Mouse (Mus musculus): ENCODE measurements around the gene Pllp. TPM values are rescaled to one million over a fixed set of nuclear protein-coding genes. Genes with fewer than 3 reads are reported as not detected.

The Pllp gene
- polyA plus RNA-seq, 1 experiment from 2014 or later = 3.4 TPM

DNA sequence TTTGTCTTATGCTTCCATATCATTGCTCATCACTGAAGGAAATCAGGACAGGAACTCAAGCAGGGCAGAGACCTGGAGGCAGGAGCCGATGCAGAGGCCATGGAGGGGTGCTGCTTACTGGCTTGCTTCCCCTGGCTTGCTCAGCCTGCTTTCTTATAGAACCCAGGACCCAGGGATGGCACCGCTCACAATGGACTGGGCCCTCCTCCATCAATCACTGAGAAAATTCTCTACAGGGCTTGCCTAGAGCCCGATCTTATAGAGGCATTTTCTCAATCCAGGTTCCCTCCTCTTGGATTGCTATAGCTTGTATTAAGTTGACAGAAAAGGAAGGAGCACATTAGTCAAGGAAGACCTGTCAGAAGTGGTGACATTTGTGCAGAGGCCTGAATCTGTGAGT lies 488 bp upstream of the Pllp start:
- H3K27me3 ChIP-seq (ENCODE audit: control insufficient read depth, insufficient read depth, low read depth, low read length) = peaks cover 45% of the 10 kb centered on the region
- H3K4me2 ChIP-seq (ENCODE audit: low read length) = peak overlapping the region; percentile 81
- peak overlapping the region; percentile 50 for H3K4me3 ChIP-seq (ENCODE audit: low read depth, low read length)
- WGBS = 62% methylated on average over 3 of the region's 3 CpGs
- peaks cover 12% of the 10 kb centered on the region; the same call in 1 of the 2 replicates for H3K4me1 ChIP-seq (ENCODE audit: control insufficient read depth, insufficient read depth, low read length)
- ATAC-seq = no peak
- H3K27ac ChIP-seq (ENCODE audit: low read length) = no peak overlapping the region
- H3K36me3 ChIP-seq (ENCODE audit: control insufficient read depth, insufficient read depth, low read length) = no peaks in the 10 kb centered on the region
- H3K9ac ChIP-seq (ENCODE audit: low read depth, low read length) = no peak overlapping the region
- no peaks in the 10 kb centered on the region for H3K9me3 ChIP-seq (replicated peaks; ENCODE audit: control insufficient read depth, low read length, poor library complexity, severe bottlenecking)

DNA sequence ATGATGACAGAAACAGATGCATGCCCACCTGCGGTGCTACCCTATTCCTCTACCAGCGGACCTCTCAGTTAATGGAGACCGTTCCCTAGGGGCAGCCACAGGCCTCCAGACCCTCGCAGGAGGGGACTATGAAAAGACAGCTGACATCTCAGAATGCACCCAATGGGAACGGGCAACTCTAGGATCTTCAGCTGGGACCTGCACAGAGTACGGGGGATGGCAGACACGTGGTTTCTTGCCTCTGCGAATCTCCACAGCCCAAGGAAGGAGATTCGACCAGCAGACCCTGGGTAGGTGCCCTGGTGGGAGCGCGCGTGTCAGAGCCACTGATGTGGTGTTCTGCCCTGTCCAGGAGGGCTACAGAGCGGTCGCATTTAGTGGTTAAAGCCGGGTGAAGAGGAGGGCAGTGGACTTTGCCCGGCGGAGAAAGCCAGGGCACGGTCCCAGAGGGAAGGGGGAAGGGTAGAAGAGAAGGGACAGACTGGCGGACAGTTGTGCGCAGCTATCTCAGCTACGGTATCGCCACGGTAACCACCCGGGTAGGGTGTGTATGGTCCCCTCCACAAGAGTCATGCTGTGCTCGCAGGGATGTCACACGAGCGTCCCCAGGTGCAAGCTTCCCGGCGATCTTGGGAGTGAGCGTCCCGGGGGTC lies 611 bp downstream of the Pllp start:
- peak overlapping the region; percentile 81 for H3K4me2 ChIP-seq (ENCODE audit: low read length)
- no peaks in the 10 kb centered on the region for H3K9me3 ChIP-seq (replicated peaks; ENCODE audit: control insufficient read depth, low read length, poor library complexity, severe bottlenecking)
- peak overlapping the region; percentile 50 for H3K4me3 ChIP-seq (ENCODE audit: low read depth, low read length)
- WGBS = under 1% methylated on average over 31 of the region's 31 CpGs
- H3K27ac ChIP-seq (ENCODE audit: low read length) = no peak overlapping the region
- H3K27me3 ChIP-seq (ENCODE audit: control insufficient read depth, insufficient read depth, low read depth, low read length) = peaks cover 45% of the 10 kb centered on the region
- peaks cover 12% of the 10 kb centered on the region; the same call in 1 of the 2 replicates for H3K4me1 ChIP-seq (ENCODE audit: control insufficient read depth, insufficient read depth, low read length)
- H3K36me3 ChIP-seq (ENCODE audit: control insufficient read depth, insufficient read depth, low read length) = no peaks in the 10 kb centered on the region
- peak overlapping the region; percentile 61 for H3K9ac ChIP-seq (ENCODE audit: low read depth, low read length)
- ATAC-seq = peak; percentile 49

- Histone ChIP-seq H3K9ac (ENCODE audit: low read depth, low read length) (no peak overlapping the region), H3K27ac (ENCODE audit: low read length) (no peak overlapping the region), H3K4me2 (ENCODE audit: low read length) (no peak overlapping the region), H3K4me3 (ENCODE audit: low read depth, low read length) (no peak overlapping the region; the same call in 1 of the 2 replicates), H3K27me3 (ENCODE audit: control insufficient read depth, insufficient read depth, low read depth, low read length) (peaks cover 45% of the 10 kb centered on the region), H3K9me3 (replicated peaks; ENCODE audit: control insufficient read depth, low read length, poor library complexity, severe bottlenecking) (no peaks in the 10 kb centered on the region), H3K4me1 (ENCODE audit: control insufficient read depth, insufficient read depth, low read length) (peaks cover 12% of the 10 kb centered on the region; the same call in 1 of the 2 replicates), H3K36me3 (ENCODE audit: control insufficient read depth, insufficient read depth, low read length) (no peaks in the 10 kb centered on the region)
- WGBS = 4% methylated on average over 6 of the region's 6 CpGs
- ATAC-seq = no peak
Observed at GRCm38 (mm10) chr8:94694701-94695100, 1.4 kb downstream of the Pllp start.

DNA sequence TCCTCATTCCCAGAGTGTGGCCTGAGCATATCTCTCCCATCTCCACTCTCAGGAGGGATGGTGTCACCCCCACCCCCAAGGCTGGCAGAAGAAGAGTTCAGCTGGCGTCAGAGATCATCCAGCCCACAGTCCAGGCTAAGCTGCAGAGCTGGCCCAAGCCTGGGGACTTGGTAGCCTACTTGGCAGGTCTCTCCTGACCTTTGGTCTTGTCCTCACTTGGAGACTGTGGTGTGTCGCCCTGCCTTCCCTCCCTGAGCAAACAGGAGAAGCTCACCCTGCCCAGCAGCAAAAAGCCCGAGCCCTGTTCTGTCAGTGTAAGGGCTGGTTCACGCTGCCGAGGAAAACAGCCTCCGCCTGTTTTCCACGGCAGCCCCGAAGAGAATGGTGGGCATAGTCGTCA lies 10.1 kb downstream of the Pllp start:
- no peaks in the 10 kb centered on the region for H3K36me3 ChIP-seq (ENCODE audit: control insufficient read depth, insufficient read depth, low read length)
- H3K9me3 ChIP-seq (replicated peaks; ENCODE audit: control insufficient read depth, low read length, poor library complexity, severe bottlenecking) = no peaks in the 10 kb centered on the region
- ATAC-seq = no peak
- no peak overlapping the region for H3K9ac ChIP-seq (ENCODE audit: low read depth, low read length)
- no peak overlapping the region for H3K4me3 ChIP-seq (ENCODE audit: low read depth, low read length)
- 70% methylated on average over 9 of the region's 9 CpGs for WGBS
- H3K4me1 ChIP-seq (ENCODE audit: control insufficient read depth, insufficient read depth, low read length) = no peaks in the 10 kb centered on the region
- H3K27ac ChIP-seq (ENCODE audit: low read length) = no peak overlapping the region
- no peaks in the 10 kb centered on the region for H3K27me3 ChIP-seq (ENCODE audit: control insufficient read depth, insufficient read depth, low read depth, low read length)
- no peak overlapping the region for H3K4me2 ChIP-seq (ENCODE audit: low read length)

DNA sequence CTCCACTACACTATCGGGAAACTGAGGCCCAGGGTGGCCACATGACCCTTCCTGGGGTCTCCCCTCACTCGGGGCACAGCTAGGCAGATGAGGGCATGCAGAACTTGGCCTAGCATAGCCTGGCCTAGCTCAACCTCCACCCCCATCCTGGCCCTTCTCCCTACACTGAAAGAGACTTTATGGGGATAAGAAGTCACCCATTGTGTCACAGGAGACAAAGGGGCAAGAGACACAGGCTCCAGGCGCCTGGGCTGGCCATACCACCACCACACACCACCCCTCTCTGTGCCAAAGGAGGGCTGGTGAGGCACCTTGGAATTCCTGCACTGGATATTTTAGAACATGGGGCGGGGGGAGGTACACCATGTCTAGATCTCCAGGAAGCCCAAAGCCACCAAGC lies 11.8 kb downstream of the Pllp start:
- Histone ChIP-seq H3K4me3 (ENCODE audit: low read depth, low read length) (no peak overlapping the region), H3K36me3 (ENCODE audit: control insufficient read depth, insufficient read depth, low read length) (no peaks in the 10 kb centered on the region), H3K9ac (ENCODE audit: low read depth, low read length) (no peak overlapping the region), H3K9me3 (replicated peaks; ENCODE audit: control insufficient read depth, low read length, poor library complexity, severe bottlenecking) (no peaks in the 10 kb centered on the region), H3K27me3 (ENCODE audit: control insufficient read depth, insufficient read depth, low read depth, low read length) (no peaks in the 10 kb centered on the region), H3K4me2 (ENCODE audit: low read length) (no peak overlapping the region), H3K27ac (ENCODE audit: low read length) (no peak overlapping the region), H3K4me1 (ENCODE audit: control insufficient read depth, insufficient read depth, low read length) (no peaks in the 10 kb centered on the region)
- ATAC-seq = no peak
- 79% methylated on average over 4 of the region's 4 CpGs for WGBS

DNA sequence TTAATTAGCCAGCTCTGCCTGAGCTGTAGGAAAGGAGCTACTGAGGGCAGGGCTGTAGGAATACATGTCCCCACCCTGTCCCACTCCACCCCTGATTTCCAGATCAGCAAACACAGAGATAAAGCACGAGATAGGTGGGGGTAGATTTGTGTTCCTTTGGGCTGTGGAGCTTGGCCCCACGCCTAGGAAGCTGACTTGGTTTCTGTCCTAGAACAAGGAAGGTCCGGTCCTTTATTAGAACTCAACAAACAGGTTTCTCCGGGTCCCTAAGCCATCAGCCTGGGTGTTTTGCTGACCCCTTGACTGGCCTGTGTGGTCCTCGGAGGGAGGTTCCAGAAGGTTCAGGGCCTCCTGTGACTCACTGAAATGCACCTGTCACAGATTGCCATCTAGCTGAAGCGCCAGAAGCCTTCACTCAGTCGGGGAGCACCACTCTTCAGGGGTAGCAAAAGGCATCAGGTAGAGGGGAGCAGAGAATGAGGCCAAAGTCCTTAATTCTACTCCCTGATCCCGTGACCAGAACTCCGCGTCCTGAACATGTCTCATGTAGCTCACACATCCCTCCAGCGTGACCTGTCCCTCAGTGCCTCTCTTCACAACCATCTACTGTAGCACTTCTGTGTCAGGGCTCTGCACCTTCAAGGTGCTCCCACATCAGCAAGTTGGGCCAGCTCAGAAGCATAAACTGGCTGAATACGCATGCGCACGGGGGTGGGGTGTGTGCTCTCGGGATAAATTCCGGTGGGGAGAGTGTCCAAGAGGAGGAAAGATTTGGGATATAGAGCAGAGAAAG lies 13.2 kb downstream of the Pllp start:
- no peak for ATAC-seq
- 82% methylated on average over 16 of the region's 16 CpGs for WGBS
- Histone ChIP-seq H3K9me3 (replicated peaks; ENCODE audit: control insufficient read depth, low read length, poor library complexity, severe bottlenecking) (no peaks in the 10 kb centered on the region), H3K27ac (ENCODE audit: low read length) (no peak overlapping the region), H3K4me2 (ENCODE audit: low read length) (no peak overlapping the region), H3K4me3 (ENCODE audit: low read depth, low read length) (no peak overlapping the region), H3K36me3 (ENCODE audit: control insufficient read depth, insufficient read depth, low read length) (no peaks in the 10 kb centered on the region), H3K27me3 (ENCODE audit: control insufficient read depth, insufficient read depth, low read depth, low read length) (no peaks in the 10 kb centered on the region), H3K4me1 (ENCODE audit: control insufficient read depth, insufficient read depth, low read length) (0 out of 2 replicates have a peak, but pooled peaks cover 6% of the 10 kb centered on the region), H3K9ac (ENCODE audit: low read depth, low read length) (no peak overlapping the region)

DNA sequence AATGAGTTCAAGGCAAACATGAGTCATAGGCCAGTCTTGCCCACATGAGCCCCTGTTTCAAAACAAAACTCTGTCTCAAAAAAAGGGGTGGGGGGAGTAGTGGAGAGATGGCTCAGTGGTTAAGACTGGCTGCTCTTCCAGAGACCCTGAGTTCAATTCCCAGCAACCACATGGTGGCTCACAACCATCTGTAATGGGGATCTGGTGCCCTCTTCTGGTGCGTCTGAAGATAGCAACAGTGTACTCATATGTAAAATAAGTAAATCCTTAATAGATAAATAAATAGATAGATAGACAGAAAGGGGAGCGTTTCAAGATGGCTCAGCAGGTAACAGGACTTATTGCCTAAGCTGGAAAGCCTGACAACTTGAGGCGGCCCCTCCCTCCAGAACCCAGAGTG lies 15.7 kb downstream of the Pllp start:
- H3K4me2 ChIP-seq (ENCODE audit: low read length) = no peak overlapping the region

DNA sequence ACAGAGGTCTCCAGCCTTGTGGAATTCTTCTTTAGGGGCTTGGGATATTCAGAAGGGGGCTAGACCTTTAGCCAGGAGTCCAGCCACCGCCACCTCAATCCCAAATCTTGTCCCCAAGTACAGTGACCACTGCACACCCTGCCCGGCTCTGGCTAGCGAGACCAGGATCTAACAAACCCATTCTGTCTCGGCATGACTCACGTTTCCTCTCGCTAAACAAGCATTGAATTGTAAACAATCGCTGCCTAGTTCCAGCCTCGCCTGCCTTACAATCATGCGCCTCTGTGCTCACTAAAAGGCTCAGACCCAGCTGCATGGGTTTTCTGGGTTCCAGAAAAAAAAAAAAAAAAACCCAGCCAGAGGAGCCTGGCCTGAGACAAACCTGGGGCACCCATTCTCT lies 17.5 kb downstream of the Pllp start:
- ATAC-seq = peak; percentile 26; the same call in 1 of the 2 replicates
- H3K27me3 ChIP-seq (ENCODE audit: control insufficient read depth, insufficient read depth, low read depth, low read length) = no peaks in the 10 kb centered on the region
- H3K27ac ChIP-seq (ENCODE audit: low read length) = peak overlapping the region; percentile 50
- H3K9me3 ChIP-seq (replicated peaks; ENCODE audit: control insufficient read depth, low read length, poor library complexity, severe bottlenecking) = no peaks in the 10 kb centered on the region
- H3K9ac ChIP-seq (ENCODE audit: low read depth, low read length) = no peak overlapping the region
- no peak overlapping the region for H3K4me2 ChIP-seq (ENCODE audit: low read length)
- H3K4me1 ChIP-seq (ENCODE audit: control insufficient read depth, insufficient read depth, low read length) = 0 out of 2 replicates have a peak, but pooled peaks cover 6% of the 10 kb centered on the region
- WGBS = 56% methylated on average over 9 of the region's 9 CpGs
- peaks cover 13% of the 10 kb centered on the region for H3K36me3 ChIP-seq (ENCODE audit: control insufficient read depth, insufficient read depth, low read length)
- H3K4me3 ChIP-seq (ENCODE audit: low read depth, low read length) = no peak overlapping the region

More for the DNA sequence above, 15.7 kb downstream of the Pllp start:
- no peaks in the 10 kb centered on the region for H3K9me3 ChIP-seq (replicated peaks; ENCODE audit: control insufficient read depth, low read length, poor library complexity, severe bottlenecking)
- no peak overlapping the region for H3K4me3 ChIP-seq (ENCODE audit: low read depth, low read length)
- H3K27ac ChIP-seq (ENCODE audit: low read length) = no peak overlapping the region
- H3K4me1 ChIP-seq (ENCODE audit: control insufficient read depth, insufficient read depth, low read length) = 0 out of 2 replicates have a peak, but pooled peaks cover 6% of the 10 kb centered on the region
- H3K36me3 ChIP-seq (ENCODE audit: control insufficient read depth, insufficient read depth, low read length) = 0 out of 2 replicates have a peak, but pooled peaks cover 4% of the 10 kb centered on the region
- 84% methylated on average over 3 of the region's 3 CpGs for WGBS
- H3K27me3 ChIP-seq (ENCODE audit: control insufficient read depth, insufficient read depth, low read depth, low read length) = no peaks in the 10 kb centered on the region
- ATAC-seq = no peak
- H3K9ac ChIP-seq (ENCODE audit: low read depth, low read length) = no peak overlapping the region

DNA sequence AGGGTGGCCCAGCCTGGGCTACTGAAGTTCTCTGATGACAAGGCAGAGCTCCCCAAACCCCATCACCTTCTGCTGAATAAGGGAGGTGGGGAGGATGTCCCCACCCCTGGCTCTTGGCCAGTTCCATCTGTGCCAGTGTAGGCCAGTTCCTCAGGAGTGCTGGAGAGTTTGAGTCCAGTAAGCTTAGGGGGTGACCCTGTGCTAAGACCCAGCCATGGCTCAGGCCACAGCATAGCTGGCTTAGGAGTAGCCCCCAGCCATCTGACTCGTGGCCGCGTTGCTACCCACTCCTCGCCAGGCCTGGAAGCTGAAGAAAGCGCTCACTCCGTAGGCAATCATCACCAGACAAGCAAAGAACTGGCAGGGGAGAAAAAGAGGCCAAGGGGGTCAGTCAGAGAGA lies 20.2 kb downstream of the Pllp start:
- peak; percentile 26; the same call in 1 of the 2 replicates for ATAC-seq
- no peaks in the 10 kb centered on the region for H3K27me3 ChIP-seq (ENCODE audit: control insufficient read depth, insufficient read depth, low read depth, low read length)
- H3K27ac ChIP-seq (ENCODE audit: low read length) = no peak overlapping the region
- no peak overlapping the region for H3K4me2 ChIP-seq (ENCODE audit: low read length)
- H3K9me3 ChIP-seq (replicated peaks; ENCODE audit: control insufficient read depth, low read length, poor library complexity, severe bottlenecking) = no peaks in the 10 kb centered on the region
- H3K4me3 ChIP-seq (ENCODE audit: low read depth, low read length) = no peak overlapping the region
- H3K9ac ChIP-seq (ENCODE audit: low read depth, low read length) = no peak overlapping the region
- H3K4me1 ChIP-seq (ENCODE audit: control insufficient read depth, insufficient read depth, low read length) = 0 out of 2 replicates have a peak, but pooled peaks cover 6% of the 10 kb centered on the region
- 81% methylated on average over 6 of the region's 6 CpGs for WGBS
- H3K36me3 ChIP-seq (ENCODE audit: control insufficient read depth, insufficient read depth, low read length) = peaks cover 35% of the 10 kb centered on the region
